Mouse (Mus musculus): ENCODE data around the gene Polr3b.

The Polr3b gene

GRCm38 (mm10) chr10:84610783-84611182 is 11.3 kb upstream of the Polr3b start:
- no peak for DNase-seq (ENCODE audit: low spot score)

DNA sequence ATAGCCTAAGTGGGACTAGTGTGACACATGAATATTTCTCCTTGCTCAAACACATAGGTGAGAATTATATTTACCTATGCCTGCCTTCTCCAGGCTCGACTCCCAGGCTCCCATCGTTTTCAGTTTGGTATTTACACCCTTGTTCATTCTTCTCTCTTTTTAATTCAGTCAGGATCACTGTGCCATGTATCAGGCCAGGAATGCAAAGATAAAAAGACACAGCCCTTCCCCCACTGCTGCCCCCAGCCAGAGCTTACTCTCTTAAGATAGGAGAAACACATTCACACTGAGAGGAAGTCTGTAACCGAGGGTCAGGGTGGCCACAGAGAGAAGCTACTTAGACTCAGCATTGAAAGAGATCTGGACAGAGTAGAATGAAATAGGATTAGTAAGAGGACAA is 10.4 kb upstream of the Polr3b start:
- no peak for DNase-seq (ENCODE audit: low spot score)

DNA sequence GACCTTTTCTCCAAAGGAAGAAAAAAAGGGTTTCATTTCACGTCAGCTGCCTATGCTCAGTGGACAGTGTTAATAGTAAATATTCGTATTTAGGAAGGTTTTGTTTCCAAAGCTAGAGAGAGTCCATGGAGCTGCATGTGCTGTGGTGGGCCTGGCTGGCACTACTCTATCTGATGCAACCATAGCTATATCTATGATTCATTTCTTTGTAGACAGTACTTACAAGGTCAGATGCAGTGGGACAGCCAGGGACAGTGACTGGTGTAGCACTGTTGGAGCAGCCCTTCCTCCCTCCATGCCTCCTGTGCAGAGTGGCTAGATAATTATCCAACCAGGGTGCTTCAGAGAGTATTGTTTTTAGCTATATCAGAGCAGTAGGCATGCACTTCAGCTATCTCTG is 9.8 kb upstream of the Polr3b start:
- DNase-seq (ENCODE audit: low spot score): no peak

DNA sequence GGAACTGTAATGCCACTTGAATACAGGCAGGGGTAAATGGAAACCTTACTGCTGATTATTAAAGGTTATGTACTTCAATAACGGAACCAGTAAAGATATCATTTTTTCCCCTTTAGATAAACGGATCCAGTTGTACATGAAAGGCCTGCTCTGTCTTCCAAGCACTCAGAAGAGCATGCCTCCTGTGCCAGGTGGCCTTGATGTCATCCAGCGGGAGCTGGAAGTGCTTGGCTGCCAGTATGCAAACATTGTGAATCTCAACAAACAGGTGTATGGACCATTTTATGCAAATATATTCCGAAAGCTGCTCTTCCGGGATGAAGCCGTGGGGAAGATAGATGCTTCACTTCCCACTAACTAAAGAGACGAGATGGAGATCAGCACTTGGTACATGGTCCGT is 8.7 kb upstream of the Polr3b start:
- DNase-seq (ENCODE audit: low spot score): no peak

- DNase-seq (ENCODE audit: low spot score): no peak
These were observed 7.0 kb upstream of the Polr3b start for GRCm38 (mm10) chr10:84615076-84615475.

DNA sequence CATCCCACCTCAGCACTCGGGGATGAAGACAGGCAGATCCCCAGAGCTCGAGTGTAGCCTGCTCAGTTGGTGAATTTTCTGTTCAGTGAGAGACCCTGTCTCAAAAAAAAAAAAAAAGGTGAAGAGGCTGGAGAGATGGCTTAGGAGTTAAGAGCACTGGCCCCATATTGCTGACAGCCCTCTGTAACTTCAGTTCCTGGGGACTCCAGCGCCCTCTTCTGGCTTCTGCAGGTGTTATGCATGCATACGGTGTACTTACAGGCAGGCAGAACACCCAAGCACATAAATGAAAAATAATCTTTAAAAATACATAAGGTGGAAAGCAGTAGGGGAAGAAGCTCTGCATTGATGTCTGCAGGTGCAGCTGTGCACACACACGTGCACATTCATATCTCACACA is 9.1 kb downstream of the Polr3b start:
- no peak for DNase-seq (ENCODE audit: low spot score)

DNA sequence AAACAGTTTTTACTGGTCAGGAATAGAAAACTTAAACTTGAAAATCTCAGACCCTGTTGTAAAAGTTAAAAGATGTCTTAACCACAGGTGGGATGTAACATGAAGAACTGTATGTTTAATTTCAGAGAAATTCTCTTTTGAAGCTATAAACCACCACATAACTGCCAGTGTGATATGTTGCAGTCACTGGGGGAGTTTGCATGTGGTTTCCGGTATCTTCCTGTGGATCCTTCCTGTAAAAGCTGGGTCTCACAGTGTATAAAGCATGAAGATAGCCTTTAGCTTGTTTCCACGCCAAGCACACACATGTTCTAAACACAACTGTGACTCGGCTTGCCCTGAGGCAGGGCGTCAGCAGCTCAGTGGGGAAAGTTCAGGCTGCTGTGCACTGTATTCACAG is 9.9 kb downstream of the Polr3b start:
- no peak for DNase-seq (ENCODE audit: low spot score)

DNA sequence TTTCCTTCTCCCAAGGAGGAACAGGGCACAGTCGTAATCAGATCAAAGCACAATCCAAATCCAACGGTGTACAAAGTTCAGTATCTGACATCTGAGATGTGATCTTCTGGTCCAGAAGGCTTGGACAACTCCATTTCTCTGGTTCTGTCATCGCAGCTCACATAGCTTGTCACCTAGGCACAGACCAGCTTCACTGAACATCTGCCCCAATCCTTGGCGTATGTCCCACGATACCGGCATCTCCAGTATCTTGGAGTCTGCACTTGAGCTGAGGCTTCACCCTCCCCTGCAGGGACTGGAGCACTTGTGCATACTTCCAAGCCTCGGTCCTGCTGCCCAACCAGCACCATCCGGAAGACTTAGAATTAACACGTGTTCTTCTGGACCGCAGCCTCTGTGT is 14.6 kb downstream of the Polr3b start:
- DNase-seq (ENCODE audit: low spot score): no peak

DNA sequence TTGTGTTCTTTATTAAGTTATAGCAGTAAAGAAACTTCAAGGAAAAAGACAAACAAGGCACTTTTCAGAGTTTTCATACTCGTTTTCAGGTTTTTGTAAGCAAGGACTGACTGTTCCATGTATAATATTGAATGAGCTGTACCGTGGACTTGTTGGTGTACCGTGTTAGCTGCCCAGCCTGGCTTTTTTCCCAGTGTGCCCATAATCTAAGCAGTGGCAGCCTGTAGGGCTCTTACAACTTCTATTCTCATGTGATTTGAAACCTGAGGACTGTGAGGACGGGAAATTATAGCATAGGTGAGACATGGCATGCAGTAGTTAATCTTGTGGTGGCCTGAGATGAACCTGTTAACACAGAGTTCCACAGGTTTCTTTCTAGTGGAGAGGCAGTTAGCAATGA is 16.3 kb downstream of the Polr3b start:
- no peak for DNase-seq (ENCODE audit: low spot score)

DNA sequence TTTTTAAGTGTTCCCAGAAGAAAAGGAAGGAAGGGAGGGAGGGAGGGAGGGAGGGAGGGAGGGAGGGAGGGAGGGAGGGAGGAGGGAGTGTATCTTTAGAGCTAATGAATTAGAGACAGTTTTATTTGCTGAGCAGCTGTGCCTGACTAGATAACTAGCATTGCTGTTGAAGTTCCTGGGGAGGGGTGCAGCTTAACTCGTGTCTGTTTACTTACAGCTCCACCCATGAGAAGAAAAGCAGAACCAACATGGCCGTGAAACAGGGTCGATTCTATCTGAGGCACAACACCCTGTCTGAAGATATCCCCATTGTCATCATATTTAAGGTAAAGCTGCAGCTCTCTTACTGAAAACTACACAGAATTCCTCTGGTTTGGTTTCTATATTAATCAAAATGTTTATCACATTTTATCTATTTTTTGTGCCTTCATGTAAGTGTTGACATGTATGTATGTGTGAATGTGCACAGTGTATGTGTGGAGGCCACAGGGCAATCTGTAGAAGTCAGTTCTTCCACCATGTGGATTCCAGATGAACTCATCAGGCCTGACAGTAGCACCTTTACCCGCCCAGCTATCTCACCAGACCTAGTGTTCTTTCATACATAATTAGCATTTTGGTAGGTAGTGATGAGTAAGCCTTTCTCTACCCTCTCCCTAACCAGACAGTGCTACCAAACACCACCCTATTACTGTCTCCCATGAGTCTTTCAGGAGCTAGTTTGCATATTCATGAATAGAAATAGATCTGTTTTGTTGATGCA is 17.6 kb downstream of the Polr3b start:
- no peak for DNase-seq (ENCODE audit: low spot score)

DNA sequence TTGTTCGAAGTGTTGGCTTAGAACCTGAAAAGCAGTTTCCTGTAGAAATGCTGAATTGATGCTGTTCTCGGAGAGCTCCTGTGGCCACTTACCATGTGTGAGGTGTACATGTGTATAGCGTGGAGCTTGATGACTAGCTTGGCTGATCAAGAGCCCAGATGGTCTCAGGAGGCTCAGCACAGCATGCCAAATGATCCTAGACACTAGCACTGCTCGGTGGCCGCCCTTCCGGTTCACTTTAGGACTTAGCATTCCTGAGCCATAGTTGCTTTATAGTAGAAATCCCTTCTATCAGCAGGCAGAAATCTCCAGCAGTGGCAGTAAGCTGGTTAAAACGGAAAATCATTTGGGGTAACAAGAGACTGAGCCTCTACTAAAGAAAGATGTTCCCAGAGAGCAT is 18.8 kb downstream of the Polr3b start:
- DNase-seq (ENCODE audit: low spot score): no peak

- DNase-seq (ENCODE audit: low spot score): no peak
These were observed 19.5 kb downstream of the Polr3b start for GRCm38 (mm10) chr10:84641576-84641975.

GRCm38 (mm10) chr10:84645940-84646339 is 23.8 kb downstream of the Polr3b start:
- no peak for DNase-seq (ENCODE audit: low spot score)

DNA sequence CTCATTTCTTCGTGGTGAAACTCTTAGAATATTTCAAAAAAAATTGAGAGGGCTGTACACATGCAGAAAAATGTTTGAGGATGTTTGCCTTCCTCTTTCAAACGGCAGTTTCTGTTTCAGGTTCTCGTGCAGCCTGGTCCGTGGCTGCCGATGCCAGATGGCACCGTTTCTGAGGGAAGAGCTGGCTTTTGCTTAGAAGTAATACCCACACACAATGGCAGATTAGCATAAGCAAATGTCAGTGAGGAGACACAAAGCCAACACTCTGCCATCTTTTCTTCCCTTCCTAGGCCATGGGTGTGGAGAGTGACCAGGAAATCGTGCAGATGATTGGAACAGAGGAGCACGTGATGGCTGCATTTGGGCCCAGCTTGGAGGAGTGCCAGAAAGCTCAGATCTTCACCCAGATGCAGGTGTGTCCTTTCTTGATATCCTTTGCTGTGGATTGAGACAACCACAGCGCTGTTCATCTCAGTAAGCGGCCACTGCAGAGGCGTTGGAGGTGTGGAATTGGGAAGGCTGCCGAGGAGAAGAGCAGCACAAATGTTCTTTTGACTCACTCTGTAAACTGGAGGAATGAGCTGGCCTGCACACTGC is 24.5 kb downstream of the Polr3b start:
- no peak for DNase-seq (ENCODE audit: low spot score)

GRCm38 (mm10) chr10:84647264-84647663 is 25.2 kb downstream of the Polr3b start:
- no peak for DNase-seq (ENCODE audit: low spot score)

GRCm38 (mm10) chr10:84648911-84649310 is 26.8 kb downstream of the Polr3b start:
- no peak for DNase-seq (ENCODE audit: low spot score)

DNA sequence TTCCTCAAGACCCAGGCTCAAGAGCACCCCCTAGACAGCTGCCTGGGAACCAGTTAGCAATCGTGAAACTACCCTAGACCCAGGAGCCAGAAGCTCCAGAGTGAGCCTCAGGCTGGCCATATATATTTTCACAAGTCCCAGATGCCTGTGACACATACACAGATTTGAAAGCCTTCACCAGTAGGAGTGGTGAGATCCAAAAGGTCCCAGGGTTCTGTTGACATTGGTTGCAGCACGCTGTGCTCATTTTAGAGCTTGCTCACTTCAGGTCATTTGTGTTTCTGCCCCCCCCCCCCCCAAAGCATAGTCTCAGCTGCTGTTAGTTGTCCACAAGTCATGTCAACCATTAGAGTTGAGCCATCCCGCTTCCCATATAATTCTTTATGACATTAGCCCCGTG is 31.9 kb downstream of the Polr3b start:
- DNase-seq (ENCODE audit: low spot score): no peak

DNA sequence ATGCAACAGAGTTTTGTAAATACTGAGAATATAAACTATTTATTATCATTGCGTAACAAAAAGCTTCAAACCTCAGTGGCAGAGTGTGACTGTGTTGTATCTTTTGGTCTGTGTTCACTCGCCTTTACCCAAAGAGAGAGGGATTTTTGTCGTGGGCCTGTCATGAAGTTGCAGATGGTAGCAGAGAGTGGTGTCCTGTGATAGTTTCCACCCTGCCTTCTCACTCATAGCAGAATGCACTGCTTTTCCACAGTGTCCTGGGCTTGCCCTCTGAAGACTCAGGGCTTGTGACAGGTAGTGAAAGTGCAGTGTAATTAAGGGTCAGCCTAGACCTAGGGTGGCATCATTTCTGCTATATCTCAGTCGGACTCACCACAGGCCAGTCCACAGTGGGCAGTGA is 32.6 kb downstream of the Polr3b start:
- no peak for DNase-seq (ENCODE audit: low spot score)

DNA sequence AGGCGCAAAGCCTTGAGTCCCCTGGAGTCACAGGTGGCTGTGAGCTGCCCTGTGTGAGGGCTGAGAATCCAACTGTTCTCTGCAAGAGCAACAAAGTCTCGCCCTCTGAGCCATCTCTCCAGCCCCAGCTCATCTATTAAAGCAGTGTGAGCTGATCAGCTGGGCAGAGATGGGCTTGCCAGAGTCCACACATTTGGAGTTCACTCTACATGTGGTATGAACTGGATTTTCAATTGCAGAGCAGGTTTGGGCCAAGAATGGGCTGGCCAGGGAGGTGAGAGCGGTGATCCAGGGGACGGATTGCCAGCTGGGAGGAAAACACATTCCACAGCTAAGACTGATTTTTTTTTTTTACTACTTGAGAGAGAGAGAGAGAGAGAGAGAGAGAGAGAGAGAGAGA is 34.5 kb downstream of the Polr3b start:
- no peak for DNase-seq (ENCODE audit: low spot score)

GRCm38 (mm10) chr10:84657437-84658087 is 35.5 kb downstream of the Polr3b start:
- no peak for DNase-seq (ENCODE audit: low spot score)

DNA sequence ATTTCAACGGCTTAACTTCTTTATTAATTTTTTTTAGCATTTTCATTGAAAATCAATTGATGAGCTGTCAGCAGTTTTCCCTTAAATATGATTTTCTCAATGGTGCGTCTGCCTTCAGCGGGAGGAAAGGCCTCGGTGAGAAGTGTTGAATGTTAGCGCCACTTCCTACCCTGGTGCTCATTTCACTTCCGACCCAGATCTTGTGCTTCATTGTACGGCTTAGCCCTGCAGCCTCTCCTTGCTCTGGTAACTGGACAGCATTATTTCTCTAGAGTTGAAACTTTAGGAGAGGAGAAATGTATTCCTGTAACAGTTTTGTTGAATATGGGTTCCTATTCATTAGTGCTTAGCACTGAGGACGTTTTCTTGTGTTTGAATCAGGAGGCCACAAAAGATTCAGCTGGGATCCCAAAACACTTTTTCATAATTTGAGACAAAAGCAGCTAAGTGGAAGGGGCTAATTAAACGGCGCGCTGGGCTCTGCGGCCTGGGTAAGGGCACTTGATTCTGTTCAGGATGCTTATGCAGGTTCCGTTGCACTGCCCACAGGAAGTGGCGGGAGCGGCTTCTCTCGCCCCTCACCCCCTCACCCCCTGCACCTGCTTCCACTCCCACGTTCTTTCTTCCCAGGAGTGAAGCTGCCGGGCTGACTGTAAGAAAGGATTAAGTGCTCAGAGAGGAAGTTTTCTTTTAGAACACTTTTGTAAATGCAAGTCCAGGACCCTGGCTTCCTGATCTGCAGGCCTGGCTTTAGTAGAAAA is 36.2 kb downstream of the Polr3b start:
- DNase-seq (ENCODE audit: low spot score): no peak

DNA sequence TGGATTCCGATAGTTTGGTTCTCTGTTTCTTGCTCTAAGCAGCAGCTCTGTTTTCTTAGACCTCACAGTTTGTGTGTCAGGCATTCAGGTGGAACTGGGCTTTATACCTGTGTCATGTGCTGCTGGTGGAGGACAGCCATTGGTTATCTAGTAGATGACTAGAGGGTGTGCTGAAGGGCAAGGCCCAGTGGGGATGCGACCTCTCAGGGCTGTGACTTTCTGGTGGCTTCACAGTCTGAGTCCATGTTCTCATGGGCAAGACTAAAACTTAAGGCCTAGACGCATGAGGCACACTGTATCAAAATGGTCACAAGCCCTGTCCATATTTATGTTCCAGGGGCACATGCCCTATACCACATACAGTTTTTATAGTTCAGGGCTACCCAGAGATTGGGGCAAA is 37.2 kb downstream of the Polr3b start:
- no peak for DNase-seq (ENCODE audit: low spot score)

- no peak for DNase-seq (ENCODE audit: low spot score)
These were observed 40.0 kb downstream of the Polr3b start for GRCm38 (mm10) chr10:84662138-84662537.

Measured in yolk sac, embryonic 10.5 days (tissue).